Mouse (Mus musculus) MEL (cell line): ENCODE measurements around the gene Tmem132d.

Experiments used
- CTCF ChIP-seq, 3 experiments: IDR thresholded peaks in 2 of 3; conservative IDR thresholded peaks in 1 of 3; 2 replicates each; pipeline ENCODE4 v1.5.1; 2011 to 2012; ENCODE audit warnings: low read length in 3 of 3, low read depth in 2 of 3, mild to moderate bottlenecking in 2 of 3, improper control_type of control experiment in 1 of 3, inconsistent platforms in 1 of 3, mixed read lengths in 1 of 3, moderate library complexity in 1 of 3; ENCODE audit not compliant: control insufficient read depth in 1 of 3, insufficient read depth in 1 of 3, poor library complexity in 1 of 3, severe bottlenecking in 1 of 3
- JUND ChIP-seq: IDR thresholded peaks from 2 replicates; pipeline ENCODE4 v1.6.1; 2011; ENCODE audit warnings: low read depth, mild to moderate bottlenecking, improper control_type of control experiment, low read length
- MEF2A ChIP-seq: IDR thresholded peaks from 2 replicates; pipeline ENCODE4 v1.6.1; 2014; ENCODE audit warnings: low read depth, mild to moderate bottlenecking, inconsistent platforms, low read length, improper control_type of control experiment; ENCODE audit not compliant: poor library complexity, insufficient replicate concordance, severe bottlenecking; ENCODE audit errors: extremely low read depth
- POLR2A ChIP-seq, 2 experiments: IDR thresholded peaks; 2 replicates each; pipeline ENCODE4 v1.6.1; 2011 to 2012; ENCODE audit warnings: low read length in 2 of 2, mild to moderate bottlenecking in 2 of 2, control low read depth in 1 of 2, improper control_type of control experiment in 1 of 2, low read depth in 1 of 2, moderate library complexity in 1 of 2; ENCODE audit not compliant: control insufficient read depth in 1 of 2, insufficient read depth in 1 of 2, poor library complexity in 1 of 2
- USF1 ChIP-seq: IDR thresholded peaks from 2 replicates; pipeline ENCODE4 v1.6.1; 2014; ENCODE audit warnings: low read depth, mild to moderate bottlenecking, inconsistent platforms, low read length, improper control_type of control experiment, moderate library complexity
- ZMIZ1 ChIP-seq: IDR thresholded peaks from 2 replicates; pipeline ENCODE4 v1.6.1; 2012; ENCODE audit warnings: low read depth, mild to moderate bottlenecking, inconsistent platforms, low read length, improper control_type of control experiment, moderate library complexity
- ZNF384 ChIP-seq: IDR thresholded peaks from 2 replicates; pipeline ENCODE4 v1.6.1; 2012; ENCODE audit warnings: low read depth, mild to moderate bottlenecking, inconsistent platforms, low read length, improper control_type of control experiment

DNA sequence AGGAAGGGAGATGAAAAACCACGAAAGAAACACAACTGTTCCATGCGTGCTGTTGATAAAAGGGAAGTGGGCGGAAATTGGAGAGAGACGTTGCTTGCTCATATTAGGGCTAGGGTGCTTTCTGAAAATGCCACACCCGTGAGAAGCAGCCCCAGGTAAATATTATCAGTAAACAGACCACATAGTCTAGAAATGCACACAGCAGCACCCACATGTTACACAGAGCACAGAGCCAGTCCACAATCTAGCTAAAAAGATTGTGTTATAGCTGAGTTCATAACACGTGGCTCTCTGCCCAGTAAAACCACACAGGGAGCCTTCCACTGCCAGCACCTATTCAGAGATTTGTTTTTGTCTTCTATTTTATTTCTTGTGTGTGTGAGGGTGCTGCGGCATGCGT is 617.6 kb downstream of the Tmem132d start:
- TF ChIP-seq MEF2A: no peak
- no peak for TF ChIP-seq JUND
- TF ChIP-seq ZNF384: no peak
- TF ChIP-seq POLR2A (IDR thresholded peaks at IDR 0.05; ENCODE audit: control insufficient read depth in 1 of 2, insufficient read depth in 1 of 2, low read depth in 1 of 2, low read length in 2 of 2, poor library complexity in 1 of 2): no peak
- TF ChIP-seq CTCF (IDR thresholded peaks at IDR 0.05 in 2 of 3, conservative IDR thresholded peaks at IDR 0.05 in 1 of 3; ENCODE audit: control insufficient read depth in 1 of 3, insufficient read depth in 1 of 3, low read depth in 2 of 3, low read length in 3 of 3, poor library complexity in 1 of 3, severe bottlenecking in 1 of 3): no peak
- no peak for TF ChIP-seq ZMIZ1
- TF ChIP-seq USF1: peak; percentile 25; the same call in 1 of the 2 replicates
